Mouse (Mus musculus): Measurements from ENCODE around the gene Gtf2f2. TPM values are rescaled to one million over a fixed set of nuclear protein-coding genes. Genes with fewer than 3 reads are reported as not detected.

The Gtf2f2 gene
- polyA plus RNA-seq, 1 experiment: 30.2 TPM

DNA sequence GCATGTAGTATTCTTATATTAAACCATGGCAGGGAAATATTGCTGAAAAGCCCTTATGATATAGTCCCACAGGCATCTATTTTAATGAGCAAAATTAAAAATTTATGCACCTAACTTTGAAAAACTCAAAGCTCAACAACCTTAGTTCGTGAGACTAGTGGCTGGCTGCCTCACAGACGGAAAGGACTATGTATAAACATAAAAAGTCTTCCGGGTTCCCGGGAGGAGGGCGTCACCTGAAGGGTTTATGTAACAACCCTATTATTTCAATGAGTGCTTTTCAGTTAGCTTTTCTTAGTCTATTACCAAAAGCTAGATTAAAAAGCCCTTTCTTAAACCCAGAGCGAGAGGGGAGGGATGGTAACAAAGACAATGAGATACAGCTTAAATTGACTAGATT, 98.7 kb downstream of the Gtf2f2 start:
- H3K27me3 ChIP-seq (ENCODE audit: control insufficient read depth, insufficient read depth, insufficient read length): no peaks in the 10 kb centered on the region
- peaks cover 5% of the 10 kb centered on the region for H3K36me3 ChIP-seq (ENCODE audit: control insufficient read depth, insufficient read depth)
- H3K79me3 ChIP-seq (ENCODE audit: low read depth): peaks cover 3% of the 10 kb centered on the region
- TF ChIP-seq MAX (IDR thresholded peaks at IDR 0.05) (no peak), CEBPB (IDR thresholded peaks at IDR 0.05; ENCODE audit: low read depth) (no peak), MYOD1 (IDR thresholded peaks at IDR 0.05; ENCODE audit: control insufficient read depth, insufficient read length, low read depth) (no peak), FOSL1 (IDR thresholded peaks at IDR 0.05; ENCODE audit: insufficient read depth, low read length, poor library complexity, severe bottlenecking) (no peak), MYOG (IDR thresholded peaks at IDR 0.05; ENCODE audit: control insufficient read depth, extremely low read depth, insufficient read length) (no peak), USF1 (IDR thresholded peaks at IDR 0.05; ENCODE audit: low read depth) (no peak), CTCF (IDR thresholded peaks at IDR 0.05; ENCODE audit: control insufficient read depth, insufficient read depth, insufficient read length) (no peak)
- no peaks in the 10 kb centered on the region for H3K79me2 ChIP-seq (ENCODE audit: control insufficient read depth, insufficient read depth)
- no peak overlapping the region for H3ac ChIP-seq (ENCODE audit: control insufficient read depth, insufficient read length, low read depth)
- H3K4me3 ChIP-seq (ENCODE audit: insufficient read depth, poor library complexity, severe bottlenecking): no peak overlapping the region

GRCm38 (mm10) chr14:75906931-75907330, 103.7 kb downstream of the Gtf2f2 start:
- Histone ChIP-seq H3K36me3 (ENCODE audit: control insufficient read depth, insufficient read depth) (peaks cover 8% of the 10 kb centered on the region), H3ac (ENCODE audit: control insufficient read depth, insufficient read length, low read depth) (no peak overlapping the region), H3K27me3 (ENCODE audit: control insufficient read depth, insufficient read depth, insufficient read length) (no peaks in the 10 kb centered on the region), H3K79me2 (ENCODE audit: control insufficient read depth, insufficient read depth) (no peaks in the 10 kb centered on the region), H3K79me3 (ENCODE audit: low read depth) (peaks cover 3% of the 10 kb centered on the region), H3K4me3 (ENCODE audit: insufficient read depth, poor library complexity, severe bottlenecking) (no peak overlapping the region)
- TF ChIP-seq CTCF (IDR thresholded peaks at IDR 0.05; ENCODE audit: control insufficient read depth, insufficient read depth, insufficient read length): no peak
- no peak for TF ChIP-seq MYOG (IDR thresholded peaks at IDR 0.05; ENCODE audit: control insufficient read depth, extremely low read depth, insufficient read length)
- TF ChIP-seq MAX (IDR thresholded peaks at IDR 0.05): no peak
- no peak for TF ChIP-seq FOSL1 (IDR thresholded peaks at IDR 0.05; ENCODE audit: insufficient read depth, low read length, poor library complexity, severe bottlenecking)
- no peak for TF ChIP-seq USF1 (IDR thresholded peaks at IDR 0.05; ENCODE audit: low read depth)
- no peak for TF ChIP-seq CEBPB (IDR thresholded peaks at IDR 0.05; ENCODE audit: low read depth)
- TF ChIP-seq MYOD1 (IDR thresholded peaks at IDR 0.05; ENCODE audit: control insufficient read depth, insufficient read length, low read depth): no peak

DNA sequence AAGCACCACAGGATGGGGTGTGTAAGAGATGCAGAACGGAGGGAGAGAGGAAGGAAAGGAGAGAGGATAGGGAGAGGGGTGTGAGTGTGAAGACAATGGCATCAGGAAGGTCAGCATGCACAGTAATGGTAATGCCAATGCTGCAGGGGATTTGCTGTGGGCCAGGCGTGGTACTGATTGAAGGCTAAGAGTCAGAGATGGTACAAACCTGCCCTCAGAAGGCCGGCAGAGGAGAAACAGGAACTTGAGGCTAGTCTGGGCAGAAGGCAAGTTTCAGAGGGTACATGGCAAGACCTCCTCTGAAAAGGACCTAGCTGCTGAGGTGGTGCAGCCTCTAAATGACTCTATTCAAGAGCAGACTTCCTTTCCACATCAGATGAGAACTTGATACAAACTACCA, 105.7 kb downstream of the Gtf2f2 start:
- no peak overlapping the region for H3ac ChIP-seq (ENCODE audit: control insufficient read depth, insufficient read length, low read depth)
- no peak overlapping the region for H3K4me3 ChIP-seq (ENCODE audit: insufficient read depth, poor library complexity, severe bottlenecking)
- H3K27me3 ChIP-seq (ENCODE audit: control insufficient read depth, insufficient read depth, insufficient read length): no peaks in the 10 kb centered on the region
- TF ChIP-seq FOSL1 (IDR thresholded peaks at IDR 0.05; ENCODE audit: insufficient read depth, low read length, poor library complexity, severe bottlenecking) (no peak), USF1 (IDR thresholded peaks at IDR 0.05; ENCODE audit: low read depth) (no peak), MYOD1 (IDR thresholded peaks at IDR 0.05; ENCODE audit: control insufficient read depth, insufficient read length, low read depth) (no peak), CEBPB (IDR thresholded peaks at IDR 0.05; ENCODE audit: low read depth) (no peak)
- no peaks in the 10 kb centered on the region for H3K79me3 ChIP-seq (ENCODE audit: low read depth)
- no peaks in the 10 kb centered on the region for H3K79me2 ChIP-seq (ENCODE audit: control insufficient read depth, insufficient read depth)
- peaks cover 8% of the 10 kb centered on the region for H3K36me3 ChIP-seq (ENCODE audit: control insufficient read depth, insufficient read depth)

DNA sequence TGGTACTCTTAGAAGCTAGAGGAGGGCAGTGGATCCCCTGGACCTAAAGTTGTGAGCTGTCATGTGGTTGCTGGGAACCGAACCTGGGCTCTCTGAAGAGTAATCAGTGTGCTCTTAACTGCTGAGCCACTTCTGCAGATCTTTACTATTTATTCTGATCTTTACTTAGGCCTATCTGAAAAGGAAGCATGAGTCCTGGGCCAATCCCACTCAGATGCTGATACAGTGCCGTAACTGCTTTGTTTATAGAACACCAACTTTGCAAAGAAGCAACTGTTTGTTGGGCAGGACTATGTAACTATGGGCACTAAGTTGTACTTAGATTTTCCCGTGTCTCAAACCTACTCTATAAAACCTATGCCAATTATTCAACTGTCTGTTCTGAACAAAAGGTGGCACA, 107.5 kb downstream of the Gtf2f2 start:
- Histone ChIP-seq H3K27me3 (ENCODE audit: control insufficient read depth, insufficient read depth, insufficient read length) (no peaks in the 10 kb centered on the region), H3K36me3 (ENCODE audit: control insufficient read depth, insufficient read depth) (peaks cover 8% of the 10 kb centered on the region), H3K4me3 (ENCODE audit: insufficient read depth, poor library complexity, severe bottlenecking) (no peak overlapping the region), H3K79me3 (ENCODE audit: low read depth) (no peaks in the 10 kb centered on the region), H3K79me2 (ENCODE audit: control insufficient read depth, insufficient read depth) (no peaks in the 10 kb centered on the region), H3ac (ENCODE audit: control insufficient read depth, insufficient read length, low read depth) (no peak overlapping the region)
- no peak for TF ChIP-seq FOSL1 (IDR thresholded peaks at IDR 0.05; ENCODE audit: insufficient read depth, low read length, poor library complexity, severe bottlenecking)
- no peak for TF ChIP-seq MYOD1 (IDR thresholded peaks at IDR 0.05; ENCODE audit: control insufficient read depth, insufficient read length, low read depth)
- TF ChIP-seq CTCF (IDR thresholded peaks at IDR 0.05; ENCODE audit: control insufficient read depth, insufficient read depth, insufficient read length): no peak
- no peak for TF ChIP-seq CEBPB (IDR thresholded peaks at IDR 0.05; ENCODE audit: low read depth)
- TF ChIP-seq MAX (IDR thresholded peaks at IDR 0.05): no peak
- TF ChIP-seq MYOG (IDR thresholded peaks at IDR 0.05; ENCODE audit: control insufficient read depth, extremely low read depth, insufficient read length): no peak
- no peak for TF ChIP-seq USF1 (IDR thresholded peaks at IDR 0.05; ENCODE audit: low read depth)

- TF ChIP-seq CTCF (IDR thresholded peaks at IDR 0.05; ENCODE audit: control insufficient read depth, insufficient read depth, insufficient read length) (no peak), USF1 (IDR thresholded peaks at IDR 0.05; ENCODE audit: low read depth) (no peak), CEBPB (IDR thresholded peaks at IDR 0.05; ENCODE audit: low read depth) (no peak), MYOG (IDR thresholded peaks at IDR 0.05; ENCODE audit: control insufficient read depth, extremely low read depth, insufficient read length) (no peak), MAX (IDR thresholded peaks at IDR 0.05) (no peak), FOSL1 (IDR thresholded peaks at IDR 0.05; ENCODE audit: insufficient read depth, low read length, poor library complexity, severe bottlenecking) (no peak), MYOD1 (IDR thresholded peaks at IDR 0.05; ENCODE audit: control insufficient read depth, insufficient read length, low read depth) (no peak)
- H3K27me3 ChIP-seq (ENCODE audit: control insufficient read depth, insufficient read depth, insufficient read length): no peaks in the 10 kb centered on the region
- H3K79me2 ChIP-seq (ENCODE audit: control insufficient read depth, insufficient read depth): no peaks in the 10 kb centered on the region
- H3K79me3 ChIP-seq (ENCODE audit: low read depth): no peaks in the 10 kb centered on the region
- H3K36me3 ChIP-seq (ENCODE audit: control insufficient read depth, insufficient read depth): peaks cover 11% of the 10 kb centered on the region
- H3ac ChIP-seq (ENCODE audit: control insufficient read depth, insufficient read length, low read depth): no peak overlapping the region
- no peak overlapping the region for H3K4me3 ChIP-seq (ENCODE audit: insufficient read depth, poor library complexity, severe bottlenecking)
These were observed 108.7 kb downstream of the Gtf2f2 start for GRCm38 (mm10) chr14:75902013-75902412.
